Mouse (Mus musculus) frontal cortex, adult (tissue): ENCODE measurements around the gene Sparc.

Experiments
- ATAC-seq: cut with Nextera tagmentation; 2 replicates; pipeline ENCODE4 v1.9.2; 2017; ENCODE audit warnings: mild to moderate bottlenecking, moderate library complexity, mixed read lengths; ENCODE audit not compliant: low TSS enrichment

Gene Sparc

DNA sequence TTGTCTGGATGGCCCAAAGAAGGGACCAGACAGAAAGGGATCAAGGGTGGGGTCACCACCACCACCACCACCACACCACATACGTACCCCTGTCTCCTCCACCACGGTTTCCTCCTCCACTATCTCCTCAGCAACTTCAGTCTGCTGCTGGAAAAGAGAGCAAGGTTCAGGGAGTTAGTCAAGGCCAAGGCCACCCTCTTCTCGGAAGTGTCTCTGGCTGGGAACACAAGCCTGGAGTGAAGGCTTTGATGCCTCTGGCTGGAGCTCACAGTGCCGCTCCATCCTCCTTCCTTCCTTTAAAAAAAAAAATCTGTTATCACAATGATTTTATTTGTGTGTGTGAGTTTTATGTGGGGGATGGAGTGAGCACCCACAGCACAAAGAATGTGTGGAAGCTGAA lies 15.8 kb downstream of the Sparc start:
- no peak for ATAC-seq

DNA sequence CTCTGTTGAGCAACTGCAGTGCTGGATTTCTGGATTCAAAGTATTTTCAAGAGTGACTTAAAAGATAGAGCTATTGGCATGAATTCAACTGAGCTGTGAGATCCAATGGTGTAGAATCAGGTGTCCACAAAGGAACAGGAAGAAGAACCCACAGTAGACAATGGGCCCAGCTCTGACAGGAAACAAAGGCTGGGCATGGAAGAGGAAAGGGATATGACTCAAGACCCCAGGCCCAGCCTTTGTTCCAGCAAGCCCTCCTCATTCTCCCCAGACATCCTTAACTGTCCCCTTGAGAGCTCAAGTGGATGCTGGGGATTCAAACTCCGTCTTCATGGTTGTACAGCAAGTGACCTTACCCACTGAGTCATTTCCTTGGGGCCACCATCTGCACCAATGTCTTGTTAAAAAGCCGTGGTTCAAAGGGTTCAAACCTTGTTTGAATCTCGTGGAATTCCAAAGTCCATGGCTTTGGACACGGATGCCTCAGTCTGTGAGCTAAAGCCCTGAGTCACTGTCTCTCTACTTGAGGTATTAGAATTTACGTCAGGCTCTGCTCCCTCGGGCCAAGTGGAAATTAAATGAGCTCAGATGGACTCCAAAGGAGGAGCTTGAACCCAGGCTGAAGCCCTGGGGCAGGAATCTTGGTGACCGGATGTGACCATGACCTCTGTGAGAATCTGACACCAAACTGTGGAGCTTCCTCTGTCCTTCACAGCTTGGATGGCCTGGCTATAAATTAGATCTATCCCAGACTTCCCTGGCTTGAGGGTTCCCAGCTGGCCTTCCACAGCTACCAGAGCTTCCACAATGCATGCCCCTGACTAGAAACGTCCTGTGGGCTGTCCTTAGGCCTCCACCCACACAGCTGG lies 17.1 kb downstream of the Sparc start:
- ATAC-seq = no peak

DNA sequence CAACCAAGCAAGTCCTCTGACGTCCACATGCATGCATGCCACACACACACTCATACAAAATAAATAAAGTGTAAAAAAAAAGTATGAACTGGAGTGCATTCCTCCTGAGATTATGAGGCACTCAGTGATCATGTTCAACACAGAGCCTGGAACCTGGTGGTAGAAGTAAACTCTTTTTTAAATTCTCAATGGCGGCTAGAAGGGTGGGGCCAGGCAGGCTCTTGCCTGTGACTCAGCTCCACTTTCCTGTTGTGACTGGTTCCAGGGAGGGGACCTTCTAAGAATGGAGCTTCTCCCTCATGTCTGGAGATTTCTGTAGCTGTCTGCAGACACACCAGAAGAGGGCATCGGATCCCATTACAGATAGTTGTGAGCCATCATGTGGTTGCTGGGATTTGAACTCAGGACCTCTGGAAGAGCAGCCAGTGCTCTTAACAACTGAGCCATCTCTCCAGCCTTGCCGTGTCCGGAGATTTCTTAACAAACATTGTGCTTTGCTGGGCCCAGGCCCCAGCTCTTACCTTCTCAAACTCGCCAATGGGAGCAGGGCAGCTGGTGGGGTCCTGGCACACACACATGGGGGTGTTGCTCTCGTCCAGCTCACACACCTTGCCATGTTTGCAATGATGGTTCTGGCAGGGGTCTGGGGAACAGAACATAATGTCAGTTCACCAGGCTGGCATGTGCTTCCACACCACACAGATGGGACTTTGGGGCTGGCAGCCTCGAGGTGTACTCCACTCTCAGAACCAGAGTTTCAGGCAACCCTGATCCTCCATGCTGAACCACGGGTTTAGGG lies 18.1 kb downstream of the Sparc start:
- no peak for ATAC-seq

DNA sequence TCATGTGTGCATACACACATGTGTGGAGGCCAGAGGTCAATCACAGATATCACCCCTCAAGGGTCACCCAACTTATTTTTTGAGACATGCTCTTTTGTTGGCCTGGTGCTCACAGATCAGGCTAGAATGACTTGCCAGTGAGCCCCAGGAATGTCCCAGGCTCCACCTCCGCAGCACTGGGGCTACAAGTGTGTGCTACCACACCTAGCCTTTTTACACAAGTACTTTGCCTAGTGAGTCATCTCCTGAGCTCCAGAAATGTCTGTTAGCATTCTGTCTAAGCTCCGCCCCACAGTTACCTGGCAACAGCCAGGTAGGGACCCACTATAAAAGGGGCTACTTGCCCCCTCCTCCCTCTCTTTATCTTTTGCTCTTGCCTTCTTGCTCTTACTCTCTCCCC lies 22.1 kb downstream of the Sparc start:
- no peak for ATAC-seq

DNA sequence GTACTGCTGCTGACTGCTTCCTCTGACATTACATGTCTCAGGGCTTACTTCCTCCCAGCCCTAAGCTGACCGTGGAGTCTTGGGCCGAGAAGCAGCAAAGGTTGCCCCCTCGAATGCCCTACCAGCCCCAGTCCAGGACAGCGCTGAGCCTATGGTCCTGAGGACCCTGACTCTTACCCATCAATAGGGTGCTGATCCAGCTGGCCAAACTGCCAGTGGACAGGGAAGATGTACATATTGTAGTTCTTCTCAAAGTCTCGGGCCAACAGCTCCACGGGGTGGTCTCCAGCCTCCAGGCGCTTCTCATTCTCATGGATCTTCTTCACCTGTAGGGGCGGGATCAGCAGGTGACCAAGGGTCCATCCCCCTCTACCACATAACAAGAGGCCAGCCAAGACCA lies 24.6 kb downstream of the Sparc start:
- ATAC-seq = no peak

DNA sequence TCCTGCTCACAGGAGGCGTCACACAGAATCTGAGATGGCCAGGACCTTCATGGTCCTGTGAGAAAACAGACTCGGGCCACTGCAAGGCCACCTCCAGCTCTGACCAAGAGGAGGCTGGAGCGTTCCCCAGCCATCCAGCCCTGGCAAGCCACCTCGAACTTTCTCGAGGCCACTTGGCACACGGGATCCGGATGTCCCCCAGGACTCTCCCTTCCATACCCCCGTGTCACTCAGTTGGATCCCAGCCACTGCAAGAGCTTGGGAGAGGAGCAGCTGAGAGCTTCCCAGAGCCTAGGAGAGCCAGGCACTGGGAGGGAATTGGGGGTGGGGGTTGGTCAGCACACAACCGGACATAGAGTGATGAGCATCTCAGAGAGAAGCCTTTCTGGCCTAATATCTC lies 25.5 kb downstream of the Sparc start:
- ATAC-seq = no peak

DNA sequence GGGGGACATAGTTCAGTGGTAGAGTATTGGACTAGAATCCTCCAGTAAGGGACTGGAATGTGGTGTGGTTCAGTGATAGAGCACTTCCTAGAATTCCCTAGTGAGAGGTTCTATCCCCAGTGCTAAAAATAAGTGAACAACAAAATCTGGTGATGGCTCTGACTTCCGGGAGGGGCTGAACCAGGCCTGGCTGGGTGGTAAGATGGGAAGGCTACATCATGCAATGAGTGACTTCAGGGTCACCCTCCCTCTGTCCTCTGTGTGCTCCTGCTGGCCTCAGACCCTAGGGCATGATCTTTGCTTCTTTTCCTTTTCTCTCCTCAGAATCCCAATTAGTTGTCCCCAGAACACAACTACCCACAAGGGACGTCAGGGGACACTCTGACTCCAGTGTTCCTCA lies 25.9 kb downstream of the Sparc start:
- no peak for ATAC-seq

DNA sequence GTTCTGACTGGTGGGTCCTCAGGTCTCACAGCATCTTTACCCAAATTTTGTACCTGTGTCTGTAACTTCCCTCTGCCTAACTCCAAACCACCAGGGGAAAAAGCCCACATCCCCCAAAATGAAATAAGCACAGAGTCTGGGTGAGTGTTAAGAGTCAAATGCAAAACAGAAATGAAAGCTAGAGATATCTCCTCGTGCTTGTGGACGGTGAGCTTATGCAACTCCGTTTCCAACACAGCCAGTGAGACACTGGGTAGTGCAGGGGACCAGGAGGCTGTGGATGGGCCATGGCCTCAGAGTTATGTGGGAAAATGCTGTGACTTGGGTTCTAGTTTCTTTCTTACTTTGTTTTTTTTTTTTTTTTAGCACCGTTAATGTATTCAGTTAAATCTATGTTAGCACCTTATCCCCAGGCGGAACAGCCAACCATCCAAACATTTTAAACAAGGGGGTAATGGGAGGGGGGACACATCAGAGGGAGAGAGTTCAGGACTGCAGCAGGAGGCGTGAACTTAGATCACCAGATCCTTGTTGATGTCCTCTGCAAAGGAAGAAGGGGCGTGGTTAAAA lies 27.8 kb downstream of the Sparc start:
- no peak for ATAC-seq

DNA sequence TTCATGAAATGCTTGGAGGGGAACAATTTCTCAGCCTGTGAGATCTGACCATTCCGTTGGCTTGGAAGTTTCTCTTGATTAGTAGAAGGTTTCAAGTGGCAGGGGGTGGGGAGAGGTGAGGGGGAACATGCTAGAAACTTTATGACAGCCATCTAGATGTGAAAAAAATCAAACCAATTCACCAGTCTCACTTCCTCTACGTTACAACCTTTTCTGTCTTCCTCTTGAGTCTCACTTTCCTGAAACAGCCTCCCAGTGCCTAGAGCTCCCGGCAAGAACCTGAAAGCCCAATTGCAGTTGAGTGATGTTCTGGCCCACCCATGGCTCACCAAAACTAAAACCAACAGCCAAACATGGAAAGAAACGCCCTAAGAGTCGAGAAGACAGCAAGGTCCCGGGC lies 28.4 kb downstream of the Sparc start:
- ATAC-seq = no peak

DNA sequence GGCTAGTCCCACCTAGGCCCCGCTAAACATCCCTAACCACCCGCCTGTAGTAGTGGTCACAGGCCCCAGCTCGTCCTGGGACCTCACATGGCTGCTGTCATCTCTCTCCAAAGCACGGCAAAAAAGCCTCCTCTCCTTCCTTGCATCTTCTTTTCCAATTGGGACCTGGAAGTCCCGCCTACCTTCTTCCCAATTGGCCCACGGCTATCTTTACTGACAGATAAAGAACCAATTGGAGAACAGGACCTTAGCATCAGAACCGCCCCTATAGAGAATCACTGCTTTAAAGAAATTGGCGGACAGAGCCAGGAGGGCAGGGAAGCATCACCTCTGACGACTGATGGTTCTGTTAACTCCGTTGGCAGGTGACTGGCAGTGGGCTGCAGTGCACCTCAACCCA lies 30.5 kb downstream of the Sparc start:
- ATAC-seq = no peak

DNA sequence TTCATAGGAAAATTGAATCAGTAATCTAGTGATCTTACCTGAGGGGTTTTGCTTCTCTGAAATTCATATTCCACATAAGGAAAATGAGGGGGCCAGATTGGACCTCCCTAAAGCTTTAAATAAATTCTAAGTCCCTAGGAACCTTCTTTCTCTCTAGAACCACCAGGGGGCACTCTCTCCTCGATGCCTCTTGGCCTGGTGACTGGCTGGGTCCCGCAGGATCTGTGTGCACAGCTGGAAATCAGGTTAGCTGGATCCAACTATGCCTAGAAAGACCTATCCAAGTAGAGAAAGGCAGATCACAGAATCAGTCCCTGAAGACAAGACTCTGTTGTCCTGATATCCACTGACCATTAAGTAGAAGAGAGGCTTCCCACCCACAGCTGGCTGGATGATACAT lies 33.2 kb downstream of the Sparc start:
- peak; percentile 73; the same call in 1 of the 2 replicates for ATAC-seq

DNA sequence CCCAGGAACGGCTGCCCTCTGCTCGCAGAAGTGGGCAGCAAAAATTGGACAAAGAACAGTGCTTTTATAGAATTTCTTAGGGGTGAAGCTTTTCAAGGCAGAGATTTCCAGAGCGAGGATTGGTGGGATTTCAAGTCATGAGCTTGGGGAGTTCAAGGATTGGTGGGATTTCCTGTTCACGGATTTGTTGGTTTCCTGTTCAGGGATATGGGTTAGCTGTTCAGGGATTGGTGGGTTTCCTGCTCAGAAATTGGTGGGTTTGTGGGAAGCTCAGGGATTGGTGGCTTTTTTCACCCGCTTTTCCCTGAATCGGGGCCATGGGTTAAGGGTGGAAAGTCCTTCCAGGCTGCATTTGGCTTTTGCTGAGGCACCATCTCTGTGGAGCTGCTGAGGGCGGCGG lies 35.4 kb downstream of the Sparc start:
- ATAC-seq = no peak

DNA sequence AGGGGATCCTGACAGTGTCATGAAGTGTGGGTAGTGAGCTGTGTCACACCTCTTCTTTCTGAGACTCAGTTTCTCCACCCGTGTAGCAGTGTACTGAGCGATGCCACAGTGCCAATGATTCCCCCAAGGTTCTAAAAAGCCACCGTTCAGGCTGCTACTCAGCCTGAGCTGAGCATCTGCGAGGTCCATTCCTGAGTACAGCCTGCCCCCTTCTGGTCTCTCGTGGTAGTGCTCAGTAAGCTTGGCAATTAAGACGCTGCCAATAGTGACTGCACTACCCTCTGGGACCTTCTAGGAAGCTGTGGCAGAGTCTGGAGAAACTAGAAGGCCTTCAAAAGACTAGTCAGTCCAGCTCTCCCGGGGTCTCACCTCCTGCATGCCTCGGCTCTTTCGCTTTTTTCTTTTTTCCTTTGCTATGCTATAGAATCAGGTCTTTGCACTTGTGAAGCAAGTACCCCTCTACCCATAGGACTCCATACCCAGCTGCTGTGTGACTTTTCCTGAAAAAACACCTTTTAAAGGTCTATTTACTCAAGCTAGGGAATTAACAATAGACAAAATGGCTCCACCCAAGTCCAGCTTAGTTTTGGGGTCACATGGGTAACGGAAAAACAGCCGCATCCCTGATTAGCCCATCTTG lies 36.4 kb downstream of the Sparc start:
- ATAC-seq = peak; percentile 89

DNA sequence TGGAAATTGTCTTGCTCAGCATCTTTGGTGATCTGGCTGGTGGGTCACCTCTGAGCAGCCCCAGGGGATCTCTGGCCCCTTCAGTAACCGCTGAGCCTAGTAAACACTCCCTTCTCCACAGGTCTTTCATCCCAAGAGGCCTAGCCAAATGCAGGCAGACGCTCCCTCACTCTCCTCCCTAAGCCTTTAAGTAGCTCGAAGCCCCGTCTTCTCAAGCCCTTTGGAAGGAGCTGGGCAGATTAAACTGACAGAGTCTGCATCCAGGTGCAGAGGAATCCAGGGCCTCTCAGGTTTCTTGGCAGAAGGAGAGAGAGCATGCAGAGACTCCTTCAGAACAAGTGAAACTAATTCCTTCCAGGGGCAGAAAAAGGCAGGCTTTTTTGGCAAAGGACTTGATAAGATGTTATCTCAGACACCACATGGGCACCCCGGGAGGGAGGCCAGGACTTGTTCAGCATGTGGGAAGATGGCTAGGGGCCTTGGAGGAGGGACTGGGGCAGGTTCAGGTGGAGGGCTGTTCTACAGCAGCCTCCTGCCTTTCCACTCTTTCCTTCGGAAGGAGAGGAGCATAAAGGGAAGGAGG lies 39.4 kb downstream of the Sparc start:
- no peak for ATAC-seq

DNA sequence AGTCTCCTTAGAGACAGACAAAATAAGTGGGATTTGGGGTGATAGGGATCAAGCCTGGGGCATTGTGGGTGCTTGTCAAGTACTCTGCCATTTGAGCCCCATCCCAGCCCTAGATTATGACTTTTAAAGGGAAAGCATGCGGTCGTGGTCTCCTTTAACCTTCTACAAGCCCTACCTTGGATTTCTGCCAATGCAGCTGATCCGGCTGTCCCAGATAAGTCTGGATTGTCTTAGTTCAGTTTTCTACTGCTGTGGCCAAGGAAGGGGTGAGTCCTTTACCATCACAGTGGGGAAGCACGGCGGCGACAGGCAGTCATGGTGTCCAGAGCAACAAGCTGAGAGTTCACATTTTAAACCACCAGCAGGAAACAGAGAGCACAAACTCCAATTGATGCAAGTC lies 42.1 kb downstream of the Sparc start:
- ATAC-seq = no peak

DNA sequence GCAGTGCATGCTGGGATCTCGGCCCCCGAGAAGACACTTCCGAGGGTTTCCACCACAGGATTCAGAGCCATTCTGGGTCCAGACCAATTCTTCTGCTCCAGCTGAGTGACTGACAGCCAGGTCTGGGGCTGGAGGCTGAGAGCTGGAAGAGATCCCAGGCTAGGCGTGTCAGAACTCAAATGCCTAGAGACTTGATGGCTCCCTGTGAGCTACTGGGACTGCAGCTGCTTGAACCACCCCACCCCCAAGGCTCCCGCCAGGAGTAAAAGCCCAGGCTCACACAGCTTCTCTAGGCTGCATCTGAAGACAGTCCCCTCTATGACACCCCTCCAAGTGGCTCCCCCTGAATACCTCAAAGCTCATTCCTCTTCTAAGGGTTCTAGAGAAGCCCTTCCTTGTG lies 44.6 kb downstream of the Sparc start:
- peak; percentile 99 for ATAC-seq

DNA sequence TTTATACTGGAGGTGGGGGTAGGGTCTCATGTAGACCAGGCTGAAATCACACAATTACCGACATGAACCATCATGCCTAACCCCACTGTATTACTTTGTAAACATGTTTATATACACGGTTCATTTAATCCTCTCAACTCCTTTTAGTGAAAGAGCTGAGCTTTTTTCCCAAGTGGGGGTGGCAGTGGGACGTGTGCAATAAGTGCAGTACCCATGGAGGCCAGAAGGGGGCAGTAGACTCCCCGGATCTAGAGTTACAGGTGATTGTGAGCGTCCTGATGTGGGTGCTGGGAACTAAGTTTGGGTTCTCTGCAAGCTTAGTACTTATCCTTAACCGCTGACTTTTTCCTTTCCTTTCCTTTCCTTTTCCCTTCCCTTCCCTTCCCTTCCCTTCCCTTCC lies 49.1 kb downstream of the Sparc start:
- ATAC-seq = no peak

DNA sequence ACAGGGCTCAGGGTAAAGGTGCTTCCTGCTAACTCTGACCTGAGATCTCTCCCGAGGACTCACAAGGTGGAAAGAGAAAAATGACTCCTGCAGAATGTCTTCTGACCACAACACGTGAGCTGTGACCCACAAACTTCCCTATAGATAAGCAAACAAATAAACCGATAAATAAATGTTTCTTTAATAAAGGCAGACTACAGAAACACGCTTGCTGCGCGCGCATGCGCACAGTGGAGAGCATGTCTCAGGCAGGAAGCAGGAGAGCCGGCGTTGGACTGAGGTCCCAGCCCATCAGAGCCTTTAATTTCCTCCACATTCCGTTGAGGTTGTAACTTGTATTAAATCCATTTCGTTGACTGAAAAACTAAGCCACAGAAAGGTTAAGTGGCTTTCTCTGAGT lies 49.6 kb downstream of the Sparc start:
- no peak for ATAC-seq

DNA sequence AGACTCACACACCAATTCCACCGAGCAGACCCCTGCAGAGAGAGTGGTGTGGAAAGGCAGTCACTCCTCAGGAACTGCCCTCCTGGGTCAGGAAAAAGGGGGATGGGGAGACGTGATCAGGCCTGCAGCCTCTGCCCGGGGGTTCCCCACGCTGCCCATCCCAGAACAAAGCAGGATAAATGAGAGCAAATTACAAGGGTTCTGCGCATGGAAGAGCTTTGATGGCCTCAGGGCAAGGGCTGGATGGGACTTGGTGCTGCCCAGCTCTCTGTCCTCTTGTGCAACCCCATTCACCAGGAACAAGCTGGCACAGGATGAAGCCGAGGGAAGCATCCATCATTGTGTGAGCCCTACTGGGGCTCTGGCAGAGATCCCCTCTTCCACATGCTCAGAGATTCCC lies 51.0 kb downstream of the Sparc start:
- no peak for ATAC-seq

DNA sequence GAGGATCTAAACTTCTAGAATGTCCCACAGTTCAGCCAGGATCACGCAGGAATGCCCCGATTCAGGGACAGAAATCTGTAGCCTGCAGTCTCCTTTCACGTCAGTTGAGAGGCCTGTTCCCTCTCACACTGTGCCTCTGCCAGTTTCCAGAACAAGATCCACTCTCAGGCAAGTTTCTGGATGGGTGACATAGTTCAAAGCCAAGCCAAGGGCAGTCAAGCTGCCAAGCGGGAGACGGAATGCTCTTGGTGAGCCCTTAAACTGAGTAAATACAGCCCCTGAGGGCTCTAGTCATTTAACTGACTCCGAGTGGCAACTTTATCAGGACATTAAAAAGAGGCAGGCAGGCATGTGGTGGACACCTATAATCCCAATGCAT lies 53.9 kb downstream of the Sparc start:
- ATAC-seq = no peak

DNA sequence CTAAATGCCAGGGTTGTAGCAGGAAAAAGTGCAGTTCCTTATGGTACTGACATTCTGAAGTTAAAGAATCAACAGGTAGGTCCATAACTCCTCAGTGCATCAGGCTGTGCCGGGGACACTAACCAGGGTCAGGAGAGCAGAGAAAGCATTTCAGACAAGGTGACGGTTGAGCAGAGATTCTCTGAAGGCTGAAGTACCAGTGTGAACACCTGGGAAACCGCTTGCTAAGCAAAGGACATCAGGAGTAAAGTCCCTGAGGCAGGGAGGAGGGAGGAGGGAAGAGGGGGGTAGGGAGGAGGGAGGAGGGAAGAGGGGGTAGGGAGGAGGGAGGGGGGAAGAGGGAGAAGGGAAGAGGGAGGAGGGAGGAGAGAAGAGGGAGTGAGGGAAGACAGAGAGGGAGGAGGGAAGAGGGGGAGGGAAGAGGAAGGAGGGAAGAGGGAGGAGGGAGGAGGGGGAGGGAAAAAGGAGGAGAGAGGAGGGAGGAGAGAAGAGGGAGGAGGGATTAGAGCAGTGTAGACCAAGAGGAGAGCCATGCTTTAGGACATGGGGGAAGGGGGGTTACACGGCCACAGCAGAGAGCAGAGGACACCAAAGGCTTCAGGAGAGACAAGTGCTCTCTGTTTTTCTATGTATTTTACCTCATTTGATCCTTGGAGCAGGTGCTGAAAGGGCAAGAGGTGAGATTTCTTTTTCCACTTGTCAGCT lies 54.4 kb downstream of the Sparc start:
- no peak for ATAC-seq
